Mouse (Mus musculus): ENCODE results near the gene Btnl2.

- TF ChIP-seq MAFK (IDR thresholded peaks at IDR 0.05; ENCODE audit: insufficient read depth, low read depth, low read length): no peak
- TF ChIP-seq ZNF384 (IDR thresholded peaks at IDR 0.05; ENCODE audit: low read depth, low read length): no peak
- no peak for TF ChIP-seq HCFC1 (IDR thresholded peaks at IDR 0.05; ENCODE audit: borderline replicate concordance, insufficient read depth, low read length)
- no peak for TF ChIP-seq ZC3H11A (IDR thresholded peaks at IDR 0.05; ENCODE audit: borderline replicate concordance, low read depth, low read length)
- no peak for TF ChIP-seq CHD2 (IDR thresholded peaks at IDR 0.05; ENCODE audit: low read depth, low read length)
Measured at GRCm38 (mm10) chr17:34316697-34317096, 37.9 kb upstream of the Btnl2 start.
